ENCODE assay signal across 24 mouse cellular contexts in the genomic region with DNA sequence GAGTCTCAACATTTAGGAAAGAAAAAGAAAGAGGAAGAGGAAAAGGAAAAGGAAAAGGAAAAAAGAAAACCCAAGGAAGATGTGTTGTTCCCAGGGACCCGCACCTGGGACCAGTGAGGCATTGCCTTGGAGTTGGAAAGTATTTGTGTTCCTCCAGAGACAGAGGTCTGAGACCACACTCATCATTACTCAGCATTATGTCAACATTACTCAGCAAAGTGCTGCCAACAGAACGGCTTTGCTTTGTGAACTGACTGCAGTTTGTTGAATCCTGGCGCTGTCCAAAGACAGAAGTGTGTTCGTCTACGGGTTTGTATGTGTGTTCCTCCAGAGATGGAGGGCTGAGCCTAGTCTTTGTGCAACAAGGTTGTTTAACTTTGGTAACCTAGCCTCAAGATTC. TPM values are rescaled to one million over a fixed set of nuclear protein-coding genes. Genes with fewer than 3 reads are reported as not detected.
DNase-seq lines count a peak whose midpoint lies in the region; ATAC-seq and TF ChIP-seq lines count a peak whose summit lies in the region.
"Had no signal": no experiment of that assay in that cellular context is flagged by ENCODE, and none has a peak within 500 bp of the region (broad histone marks: within the 10 kb centered on the region; RNA-seq: fewer than 3 reads in every experiment).

No protein-coding gene starts in this region.

- DNase-seq in heart, postnatal 25 days (ENCODE audit: low spot score): no peak
- DNase-seq in G1E (ENCODE audit: low spot score): no peak
- peak; percentile 51 for DNase-seq in fibroblast of lung, adult 2 months (ENCODE audit: low read depth)
- no peak for DNase-seq in liver, postnatal 0 days
- DNase-seq in thymus, postnatal 25 days: no peak
- DNase-seq in cerebellum, postnatal 14 days: no peak
- DNase-seq: adrenal gland, adult 2 months; cerebellum, adult 18-20 months; cerebellum, postnatal 25 days; gastrocnemius, adult 2 months; heart, postnatal 10 days; kidney, adult 9 months; kidney, postnatal 25 days; lung, postnatal 4 days; midbrain, embryonic 14.5 days; thymus, adult 18-20 months had no signal

- H3K9ac ChIP-seq in heart, embryonic 12.5 days: no peak overlapping the region
- no peak overlapping the region for H3K9ac ChIP-seq in liver, postnatal 0 days (replicated peaks)
- H3K9ac ChIP-seq: embryonic facial prominence, embryonic 12.5 days; forebrain, embryonic 13.5 days; neural tube, embryonic 12.5 days had no signal

- no peak overlapping the region for H3K4me2 ChIP-seq in heart, embryonic 12.5 days
- H3K4me2 ChIP-seq in liver, postnatal 0 days (ENCODE audit: low read depth, low read length): no peak overlapping the region
- H3K4me2 ChIP-seq: embryonic facial prominence, embryonic 12.5 days; forebrain, embryonic 13.5 days; neural tube, embryonic 12.5 days had no signal

- no peak for TF ChIP-seq CTCF in G1E (IDR thresholded peaks at IDR 0.05; ENCODE audit: low read depth, low read length)
- no peak for TF ChIP-seq CTCF in liver, postnatal 0 days (IDR thresholded peaks at IDR 0.05; ENCODE audit: low read depth)

- intact Hi-C loops in heart, postnatal 25 days (cut with DNase I): no loop called here

- TF ChIP-seq EP300 in liver, postnatal 0 days (IDR thresholded peaks at IDR 0.05; ENCODE audit: low read depth): no peak; the same call in 1 of the 2 replicates

- peak; percentile 76 for ATAC-seq in heart, embryonic 12.5 days (ENCODE audit: insufficient number of reproducible peaks, low FRiP score)
- peak; percentile 43; the same call in 1 of the 2 replicates for ATAC-seq in G1E (ENCODE audit: extremely low read depth, insufficient number of reproducible peaks, low FRiP score, poor library complexity, severe bottlenecking)
- ATAC-seq in liver, postnatal 0 days: no peak
- ATAC-seq in granulocyte monocyte progenitor cell, adult 5-6 weeks (replicated peaks; ENCODE audit: poor library complexity, severe bottlenecking): no peak
- ATAC-seq: forebrain, embryonic 13.5 days; hindbrain, postnatal 0 days; intestine, embryonic 16.5 days had no signal

- H3K9me3 ChIP-seq in heart, embryonic 12.5 days (replicated peaks): no peaks in the 10 kb centered on the region
- no peaks in the 10 kb centered on the region for H3K9me3 ChIP-seq in G1E (replicated peaks)
- no peaks in the 10 kb centered on the region for H3K9me3 ChIP-seq in liver, postnatal 0 days (ENCODE audit: low read length)
- H3K9me3 ChIP-seq: embryonic facial prominence, embryonic 12.5 days; forebrain, embryonic 13.5 days; neural tube, embryonic 12.5 days had no signal

- WGBS in heart, embryonic 12.5 days: 82% methylated on average over 5 of the region's 5 CpGs
- 66% methylated on average over 5 of the region's 5 CpGs for WGBS in liver, postnatal 0 days (ENCODE audit: insufficient replicate concordance)

- peaks cover 12% of the 10 kb centered on the region; the same call in 1 of the 2 replicates for H3K27me3 ChIP-seq in heart, embryonic 12.5 days (replicated peaks)
- H3K27me3 ChIP-seq in G1E (ENCODE audit: insufficient read depth, low read length): no peaks in the 10 kb centered on the region
- H3K27me3 ChIP-seq in liver, postnatal 0 days (ENCODE audit: insufficient read depth, low read length): no peaks in the 10 kb centered on the region
- H3K27me3 ChIP-seq: embryonic facial prominence, embryonic 12.5 days; forebrain, embryonic 13.5 days; neural tube, embryonic 12.5 days had no signal

- no peak overlapping the region for H3K4me3 ChIP-seq in heart, embryonic 12.5 days
- no peak overlapping the region for H3K4me3 ChIP-seq in G1E (ENCODE audit: low read depth, low read length)
- no peak overlapping the region for H3K4me3 ChIP-seq in liver, postnatal 0 days (ENCODE audit: low read depth, low read length)
- H3K4me3 ChIP-seq: embryonic facial prominence, embryonic 12.5 days; erythroblast, embryonic 14.5 days; forebrain, embryonic 13.5 days; gastrocnemius, adult 2 months; neural tube, embryonic 12.5 days had no signal

- no peaks in the 10 kb centered on the region for H3K36me3 ChIP-seq in heart, embryonic 12.5 days
- no peaks in the 10 kb centered on the region for H3K36me3 ChIP-seq in G1E (replicated peaks)
- H3K36me3 ChIP-seq in liver, postnatal 0 days (replicated peaks; ENCODE audit: insufficient read depth, low read length): no peaks in the 10 kb centered on the region
- H3K36me3 ChIP-seq: embryonic facial prominence, embryonic 12.5 days; neural tube, embryonic 12.5 days had no signal

- H3K4me1 ChIP-seq in heart, embryonic 12.5 days (replicated peaks): peaks cover 16% of the 10 kb centered on the region
- peaks cover 72% of the 10 kb centered on the region for H3K4me1 ChIP-seq in G1E (ENCODE audit: insufficient read depth, low read depth, low read length)
- H3K4me1 ChIP-seq in liver, postnatal 0 days (ENCODE audit: insufficient read depth): peaks cover 16% of the 10 kb centered on the region

- no peak overlapping the region for H3K27ac ChIP-seq in heart, embryonic 12.5 days (ENCODE audit: poor library complexity, severe bottlenecking)
- H3K27ac ChIP-seq in liver, postnatal 0 days (ENCODE audit: low read depth): peak overlapping the region; percentile 37; the same call in 1 of the 2 replicates
- H3K27ac ChIP-seq: embryonic facial prominence, embryonic 12.5 days; forebrain, embryonic 13.5 days; gastrocnemius, adult 2 months; hindbrain, postnatal 0 days; neural tube, embryonic 12.5 days had no signal

RNA-seq across cellular contexts. Expression of gene Pik3cb, which starts 20.4 kb away (rescaled TPM):
- 2.5 and 3.3 TPM in 2 replicates for polyA plus RNA-seq in heart, embryonic 12.5 days (2016; fragmentation: Nextera tagmentation; extraction: Ambion mirVana)
- 10 to 100 TPM in 1 of 2 experiments, 1 to 10 TPM in 1; 9.2 to 10.1 TPM for total RNA-seq in heart, postnatal 25 days (2021)
- total RNA-seq in G1E (2014; fragmentation: Nextera tagmentation) (15.6 and 16.8 TPM in 2 replicates), G1E (2017) (4.0 and 4.1 TPM in 2 replicates)
- 0.78 and 0.98 TPM in 2 replicates for polyA plus RNA-seq in G1E (2012)
- 2.0 and 2.3 TPM in 2 replicates for polyA plus RNA-seq in liver, postnatal 0 days (2015; fragmentation: Nextera tagmentation; extraction: Ambion mirVana)
- total RNA-seq in granulocyte monocyte progenitor cell, adult 5-6 weeks (2014; fragmentation: Nextera tagmentation): 9.9 and 10.5 TPM in 2 replicates
- 4.6 and 5.6 TPM in 2 replicates for total RNA-seq in granulocyte monocyte progenitor cell, adult 5-6 weeks (2017)

Comparison
In these comparisons a context has a peak if more than half of its experiments do, and no peak if none do; other contexts are left out.
1. ATAC-seq: peak in heart, embryonic 12.5 days (single experiment) and G1E (single experiment); none in liver, postnatal 0 days (single experiment) and granulocyte monocyte progenitor cell, adult 5-6 weeks (single experiment).